Mouse (Mus musculus): ENCODE results near the gene Plxdc1. TPM values are rescaled to one million over a fixed set of nuclear protein-coding genes. Genes with fewer than 3 reads are reported as not detected.
"Not testable (repeated sequence)": the region's sequence is repeated elsewhere in the genome, so short reads cannot be mapped to it uniquely, and the experiment has no call there.

The Plxdc1 gene
- polyA plus RNA-seq, 1 experiment from 2014 or later = 0.60 TPM

DNA sequence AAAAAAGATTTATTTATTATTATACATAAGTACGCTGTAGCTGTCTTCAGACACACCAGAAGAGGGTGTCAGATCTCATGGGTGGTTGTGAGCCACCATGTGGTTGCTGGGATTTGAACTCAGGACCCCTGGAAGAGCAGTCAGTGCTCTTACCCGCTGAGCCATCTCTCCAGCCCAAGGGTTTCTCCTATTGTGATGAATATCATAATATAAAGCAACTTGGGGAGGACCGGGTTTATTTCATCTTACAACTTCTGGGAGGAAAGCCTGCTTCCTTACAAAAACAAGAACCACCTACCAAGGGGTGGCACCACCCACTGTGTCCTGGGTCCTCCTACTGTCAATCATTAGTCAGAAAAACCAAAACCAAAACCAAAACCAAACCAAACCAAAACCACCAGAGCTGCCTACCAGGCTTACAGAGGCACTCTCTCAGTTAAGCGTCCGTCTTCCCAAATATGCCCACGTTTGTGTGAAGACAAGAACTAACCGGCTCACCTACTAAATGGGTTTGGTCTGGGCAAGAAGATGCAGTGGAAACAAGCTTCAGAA, 40.4 kb downstream of the Plxdc1 start:
- H3K4me3 ChIP-seq; H3K4me2 ChIP-seq; H3K9ac ChIP-seq; H3K9me3 ChIP-seq; H3K27ac ChIP-seq; H3K27me3 ChIP-seq; H3K36me3 ChIP-seq; ATAC-seq (ENCODE audit: low FRiP score): not testable (repeated sequence)
- peaks cover 14% of the 10 kb centered on the region for H3K4me1 ChIP-seq (replicated peaks)
- whole genome bisulfite sequencing = 90% methylated on average over 7 of the region's 7 CpGs

DNA sequence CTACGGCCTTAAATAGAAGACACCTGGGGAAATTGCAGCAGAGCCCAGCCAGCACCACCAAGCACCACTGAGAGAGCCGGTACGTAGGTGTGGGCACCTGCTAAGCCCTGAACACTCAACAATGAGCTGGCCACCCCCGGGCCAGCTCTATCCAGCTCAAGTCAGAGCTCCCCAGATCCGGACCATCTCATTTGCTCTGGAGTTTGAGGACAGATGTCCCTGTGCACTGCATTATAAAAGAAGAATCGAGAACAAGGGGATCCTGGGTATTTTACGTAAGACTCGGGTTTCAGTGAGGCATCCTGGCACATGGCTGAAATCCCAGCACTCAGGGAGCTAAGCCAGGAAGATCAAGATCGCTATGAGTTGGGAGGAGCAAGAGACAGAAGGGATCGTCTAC, 41.2 kb downstream of the Plxdc1 start:
- Histone ChIP-seq H3K27me3 (no peaks in the 10 kb centered on the region), H3K36me3 (no peaks in the 10 kb centered on the region), H3K9me3 (no peaks in the 10 kb centered on the region), H3K4me2 (no peak overlapping the region), H3K27ac (no peak overlapping the region), H3K4me1 (replicated peaks) (peaks cover 7% of the 10 kb centered on the region), H3K4me3 (no peak overlapping the region), H3K9ac (no peak overlapping the region)
- no peak for ATAC-seq (ENCODE audit: low FRiP score)
- 87% methylated on average over 10 of the region's 10 CpGs for WGBS

- Histone ChIP-seq H3K27ac (no peak overlapping the region), H3K4me1 (replicated peaks) (no peaks in the 10 kb centered on the region), H3K9me3 (no peaks in the 10 kb centered on the region), H3K36me3 (no peaks in the 10 kb centered on the region), H3K27me3 (no peaks in the 10 kb centered on the region), H3K4me2 (no peak overlapping the region), H3K9ac (no peak overlapping the region), H3K4me3 (no peak overlapping the region)
- WGBS = 85% methylated on average over 5 of the region's 5 CpGs
- no peak for ATAC-seq (ENCODE audit: low FRiP score)
These were observed 43.0 kb downstream of the Plxdc1 start for GRCm38 (mm10) chr11:97943256-97943655.

DNA sequence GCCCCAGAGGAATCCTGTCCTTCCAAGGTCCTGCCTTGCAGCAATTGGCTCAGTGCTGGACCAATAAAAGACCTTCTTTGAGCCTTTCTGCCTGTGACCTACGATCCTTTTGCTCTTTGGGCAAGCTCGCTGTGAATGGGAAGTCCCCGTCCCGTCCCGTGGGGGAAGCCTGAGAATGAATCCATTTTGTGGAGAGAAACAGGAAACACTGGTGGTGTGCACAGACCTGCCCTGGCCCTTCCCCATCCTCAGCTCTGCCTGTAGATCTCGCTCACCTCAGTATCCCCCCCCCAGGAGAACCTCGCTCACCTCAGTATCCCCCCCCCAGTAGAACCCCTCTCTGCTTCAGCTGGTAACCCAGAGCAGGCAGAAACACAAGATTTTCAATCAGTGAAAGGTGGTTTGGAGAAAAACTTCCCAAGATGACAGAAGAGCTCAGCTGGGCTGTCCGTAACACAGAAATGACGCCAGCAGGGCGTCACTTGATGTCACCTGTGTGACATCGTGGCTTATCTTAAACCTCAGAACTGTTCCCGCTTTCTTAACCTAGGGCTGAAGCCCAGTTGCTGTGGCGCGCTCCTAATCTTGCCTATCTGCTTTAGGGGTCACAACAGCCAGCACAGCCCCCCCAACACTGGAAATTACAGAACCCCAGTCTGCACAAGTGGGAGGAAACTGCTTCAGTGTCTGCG, 43.7 kb downstream of the Plxdc1 start:
- H3K4me2 ChIP-seq = no peak overlapping the region
- H3K4me3 ChIP-seq = no peak overlapping the region
- no peaks in the 10 kb centered on the region for H3K9me3 ChIP-seq
- WGBS = 83% methylated on average over 15 of the region's 15 CpGs
- no peaks in the 10 kb centered on the region for H3K27me3 ChIP-seq
- no peak for ATAC-seq (ENCODE audit: low FRiP score)
- no peak overlapping the region for H3K27ac ChIP-seq
- no peaks in the 10 kb centered on the region for H3K36me3 ChIP-seq
- no peak overlapping the region for H3K9ac ChIP-seq
- no peaks in the 10 kb centered on the region for H3K4me1 ChIP-seq (replicated peaks)

DNA sequence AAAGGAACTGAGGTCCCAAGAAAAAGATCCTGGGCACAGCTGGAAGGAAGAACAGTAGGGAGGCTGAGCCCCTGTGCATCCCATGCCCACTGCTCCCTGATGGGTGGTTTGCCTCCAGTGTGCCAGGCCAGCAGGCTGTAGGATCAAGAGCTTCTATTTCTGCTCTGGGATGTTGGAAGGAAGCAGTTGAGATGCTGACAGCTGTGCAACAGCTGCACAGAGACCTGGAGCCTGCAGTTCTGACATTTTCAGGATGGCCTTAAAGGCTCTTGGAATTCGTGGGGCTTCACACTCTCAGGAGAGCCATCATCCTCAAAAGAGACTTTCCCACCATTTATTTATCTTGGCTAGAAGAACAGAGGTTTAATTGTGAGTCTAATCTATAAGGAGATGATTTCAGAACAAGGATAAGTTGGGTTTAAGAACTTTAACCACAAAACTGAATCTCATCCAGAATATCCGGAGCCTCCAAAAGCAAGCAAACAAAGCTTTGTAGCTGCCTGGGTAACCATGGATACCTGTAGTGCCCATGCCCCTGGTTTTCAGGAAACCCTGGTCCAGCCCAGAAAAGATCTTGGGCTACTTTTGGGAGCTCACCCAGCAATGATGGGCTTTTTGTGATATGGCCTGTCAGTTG, 48.7 kb downstream of the Plxdc1 start:
- ATAC-seq (ENCODE audit: low FRiP score) = no peak
- H3K9me3 ChIP-seq = no peaks in the 10 kb centered on the region
- no peaks in the 10 kb centered on the region for H3K4me1 ChIP-seq (replicated peaks)
- WGBS = 65% methylated on average over 2 of the region's 2 CpGs
- no peak overlapping the region for H3K4me3 ChIP-seq
- H3K9ac ChIP-seq = no peak overlapping the region
- H3K27me3 ChIP-seq = no peaks in the 10 kb centered on the region
- no peak overlapping the region for H3K4me2 ChIP-seq
- no peak overlapping the region for H3K27ac ChIP-seq
- H3K36me3 ChIP-seq = no peaks in the 10 kb centered on the region

GRCm38 (mm10) chr11:97936758-97937157, 49.5 kb downstream of the Plxdc1 start:
- no peak overlapping the region for H3K27ac ChIP-seq
- no peak for ATAC-seq (ENCODE audit: low FRiP score)
- no peak overlapping the region for H3K4me3 ChIP-seq
- 31% methylated on average over 3 of the region's 3 CpGs for WGBS
- H3K4me1 ChIP-seq (replicated peaks) = no peaks in the 10 kb centered on the region
- H3K9ac ChIP-seq = no peak overlapping the region
- no peaks in the 10 kb centered on the region for H3K9me3 ChIP-seq
- no peak overlapping the region for H3K4me2 ChIP-seq
- no peaks in the 10 kb centered on the region for H3K27me3 ChIP-seq
- no peaks in the 10 kb centered on the region for H3K36me3 ChIP-seq

DNA sequence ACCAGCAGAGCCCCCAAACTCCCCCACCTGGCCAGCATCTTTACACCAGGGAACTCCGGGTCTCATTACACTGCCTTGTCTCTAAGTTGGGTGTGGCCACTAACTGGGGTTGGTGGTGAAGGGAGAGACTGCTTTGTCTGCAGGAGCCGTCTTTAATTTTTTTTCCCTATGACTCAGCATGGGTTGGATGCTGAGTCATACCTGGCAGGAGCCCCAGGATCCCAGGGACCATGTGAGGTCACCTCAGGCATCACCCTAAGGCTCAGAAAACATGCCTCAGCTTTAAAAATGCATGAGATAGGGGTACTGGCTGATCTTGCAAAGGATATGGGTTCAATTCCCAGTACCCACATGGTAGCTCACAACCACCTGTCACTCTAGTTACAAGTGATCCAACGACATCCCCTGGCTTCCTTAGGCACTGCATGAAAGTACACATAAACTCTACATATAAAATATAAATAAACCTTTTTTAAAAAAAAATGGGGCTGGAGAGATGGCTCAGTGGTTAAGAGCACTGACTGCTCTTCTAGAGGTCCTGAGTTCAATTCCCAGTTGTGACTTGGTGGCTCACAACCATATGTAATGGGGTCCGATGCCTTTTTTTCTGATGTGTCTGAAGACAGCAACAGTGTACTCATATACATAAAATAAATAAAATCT, 50.2 kb downstream of the Plxdc1 start:
- no peak overlapping the region for H3K4me2 ChIP-seq
- H3K9ac ChIP-seq = no peak overlapping the region
- H3K27ac ChIP-seq = no peak overlapping the region
- H3K4me1 ChIP-seq (replicated peaks) = no peaks in the 10 kb centered on the region
- H3K36me3 ChIP-seq = no peaks in the 10 kb centered on the region
- H3K4me3 ChIP-seq = no peak overlapping the region
- no peaks in the 10 kb centered on the region for H3K9me3 ChIP-seq
- 61% methylated on average over 4 of the region's 4 CpGs for WGBS
- no peaks in the 10 kb centered on the region for H3K27me3 ChIP-seq
- ATAC-seq (ENCODE audit: low FRiP score) = no peak

GRCm38 (mm10) chr11:97933553-97933952, 52.7 kb downstream of the Plxdc1 start:
- 78% methylated on average over 1 of the region's 1 CpGs for WGBS
- no peak overlapping the region for H3K9ac ChIP-seq
- no peaks in the 10 kb centered on the region for H3K9me3 ChIP-seq
- H3K27ac ChIP-seq = no peak overlapping the region
- H3K36me3 ChIP-seq = no peaks in the 10 kb centered on the region
- no peaks in the 10 kb centered on the region for H3K27me3 ChIP-seq
- H3K4me1 ChIP-seq (replicated peaks) = no peaks in the 10 kb centered on the region
- no peak for ATAC-seq (ENCODE audit: low FRiP score)
- no peak overlapping the region for H3K4me3 ChIP-seq
- H3K4me2 ChIP-seq = no peak overlapping the region

- Histone ChIP-seq H3K4me2 (no peak overlapping the region), H3K27me3 (no peaks in the 10 kb centered on the region), H3K9ac (no peak overlapping the region), H3K4me1 (replicated peaks) (no peaks in the 10 kb centered on the region), H3K36me3 (no peaks in the 10 kb centered on the region), H3K27ac (no peak overlapping the region), H3K4me3 (no peak overlapping the region), H3K9me3 (no peaks in the 10 kb centered on the region)
- 73% methylated on average over 4 of the region's 4 CpGs for WGBS
- ATAC-seq (ENCODE audit: low FRiP score) = no peak
These were observed 57.3 kb downstream of the Plxdc1 start for GRCm38 (mm10) chr11:97928905-97929304.

GRCm38 (mm10) chr11:97924217-97924616, 62.0 kb downstream of the Plxdc1 start:
- no peak for ATAC-seq (ENCODE audit: low FRiP score)
- no peaks in the 10 kb centered on the region for H3K9me3 ChIP-seq
- no peaks in the 10 kb centered on the region for H3K27me3 ChIP-seq
- 90% methylated on average over 10 of the region's 10 CpGs for WGBS
- no peak overlapping the region for H3K27ac ChIP-seq
- no peaks in the 10 kb centered on the region for H3K4me1 ChIP-seq (replicated peaks)
- no peak overlapping the region for H3K9ac ChIP-seq
- H3K36me3 ChIP-seq = no peaks in the 10 kb centered on the region
- H3K4me2 ChIP-seq = no peak overlapping the region
- H3K4me3 ChIP-seq = no peak overlapping the region

- no peak for ATAC-seq (ENCODE audit: low FRiP score)
- H3K27me3 ChIP-seq = no peaks in the 10 kb centered on the region
- no peak overlapping the region for H3K27ac ChIP-seq
- no peaks in the 10 kb centered on the region for H3K36me3 ChIP-seq
- H3K4me2 ChIP-seq = no peak overlapping the region
- WGBS = 87% methylated on average over 9 of the region's 9 CpGs
- H3K9me3 ChIP-seq = no peaks in the 10 kb centered on the region
- H3K4me3 ChIP-seq = no peak overlapping the region
- no peak overlapping the region for H3K9ac ChIP-seq
- no peaks in the 10 kb centered on the region for H3K4me1 ChIP-seq (replicated peaks)
These were observed 62.6 kb downstream of the Plxdc1 start for GRCm38 (mm10) chr11:97923639-97924038.

DNA sequence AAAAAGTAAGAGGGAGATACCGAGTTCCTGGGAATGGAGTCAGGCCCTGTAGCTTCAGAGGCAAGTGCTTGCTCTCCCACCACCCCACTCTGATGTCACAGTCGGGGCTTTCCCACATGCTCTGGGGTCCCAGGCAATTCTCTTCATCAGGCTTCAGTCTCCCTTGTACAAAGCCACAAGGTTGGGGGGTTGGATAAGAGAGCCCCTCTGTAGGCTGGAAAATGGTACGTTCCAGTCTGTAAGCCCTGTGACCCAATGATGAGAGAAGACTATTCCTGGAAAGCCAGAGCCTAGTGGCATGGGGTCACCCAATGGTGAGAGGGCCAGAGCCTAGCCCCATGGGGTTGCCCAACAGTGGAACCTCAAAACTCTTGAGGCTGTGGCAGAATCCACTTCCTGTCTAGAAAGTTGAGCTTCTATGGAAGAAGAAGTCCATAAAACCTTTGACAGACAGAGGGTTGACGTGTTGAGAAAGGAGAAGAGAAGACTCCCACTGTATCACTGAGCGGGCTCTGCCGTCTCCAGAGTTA, 70.2 kb downstream of the Plxdc1 start:
- Histone ChIP-seq H3K27me3 (no peaks in the 10 kb centered on the region), H3K36me3 (no peaks in the 10 kb centered on the region), H3K9me3 (no peaks in the 10 kb centered on the region), H3K27ac (no peak overlapping the region), H3K4me3 (no peak overlapping the region), H3K9ac (no peak overlapping the region), H3K4me2 (no peak overlapping the region), H3K4me1 (replicated peaks) (peaks cover 5% of the 10 kb centered on the region; the same call in 1 of the 2 replicates)
- no peak for ATAC-seq (ENCODE audit: low FRiP score)
- WGBS = 95% methylated on average over 6 of the region's 6 CpGs

All from hindbrain, embryonic 13.5 days (tissue).